Mouse (Mus musculus) CD4-positive, CD25-positive, alpha-beta regulatory T cell, adult 2 months (primary cell): ENCODE results near the gene Tcf15.

Experiments
- DNase-seq: peaks from one replicate; pipeline ENCODE4 v3.0.0-alpha.2; 2012; ENCODE audit warnings: low read depth, low spot score

The Tcf15 gene

GRCm38 (mm10) chr2:152174861-152175260 is 31.5 kb downstream of the Tcf15 start:
- DNase-seq, result no peak

GRCm38 (mm10) chr2:152176659-152177058 is 33.3 kb downstream of the Tcf15 start:
- DNase-seq, result no peak

GRCm38 (mm10) chr2:152177162-152177805 is 33.9 kb downstream of the Tcf15 start:
- DNase-seq, result no peak

- no peak for DNase-seq
These were observed 34.4 kb downstream of the Tcf15 start for GRCm38 (mm10) chr2:152177806-152178170.

GRCm38 (mm10) chr2:152178345-152178744 is 35.0 kb downstream of the Tcf15 start:
- no peak for DNase-seq

GRCm38 (mm10) chr2:152179301-152179700 is 35.9 kb downstream of the Tcf15 start:
- no peak for DNase-seq

- no peak for DNase-seq
These were observed 37.0 kb downstream of the Tcf15 start for GRCm38 (mm10) chr2:152180323-152180722.

- no peak for DNase-seq
These were observed 43.8 kb downstream of the Tcf15 start for GRCm38 (mm10) chr2:152187132-152187531.

GRCm38 (mm10) chr2:152189213-152189612 is 45.9 kb downstream of the Tcf15 start:
- no peak for DNase-seq

GRCm38 (mm10) chr2:152189640-152190039 is 46.3 kb downstream of the Tcf15 start:
- DNase-seq, result no peak

- no peak for DNase-seq
These were observed 46.8 kb downstream of the Tcf15 start for GRCm38 (mm10) chr2:152190161-152190560.

GRCm38 (mm10) chr2:152192591-152193345 is 49.4 kb downstream of the Tcf15 start:
- DNase-seq, result no peak

- DNase-seq, result no peak
These were observed 50.0 kb downstream of the Tcf15 start for GRCm38 (mm10) chr2:152193346-152193710.

GRCm38 (mm10) chr2:152194586-152194985 is 51.2 kb downstream of the Tcf15 start:
- DNase-seq, result no peak

- no peak for DNase-seq
These were observed 53.5 kb downstream of the Tcf15 start for GRCm38 (mm10) chr2:152196896-152197295.

- DNase-seq, result peak; percentile 82
These were observed 53.9 kb downstream of the Tcf15 start for GRCm38 (mm10) chr2:152197301-152197712.
